Mouse (Mus musculus) thymus, adult 2 months (tissue): ENCODE measurements around the gene Gm47996. TPM values are rescaled to one million over a fixed set of nuclear protein-coding genes. Genes with fewer than 3 reads are reported as not detected.
"Not testable (repeated sequence)": the region's sequence is repeated elsewhere in the genome, so short reads cannot be mapped to it uniquely, and the experiment has no call there.

ENCODE experiments used
- DNase-seq: peaks from one replicate; pipeline ENCODE4 v3.0.0; 2021
- H3K27ac ChIP-seq: fragments of 200-500 bp; 2 replicates; pipeline ENCODE4 v1.5.1; 2012; ENCODE audit warnings: low read length, control low read depth; ENCODE audit not compliant: control insufficient read depth, insufficient read depth
- H3K27me3 ChIP-seq: fragments of 200-500 bp; 2 replicates; pipeline ENCODE4 v1.6.1; 2012; ENCODE audit warnings: mild to moderate bottlenecking, low read length, moderate library complexity, mixed read lengths; ENCODE audit not compliant: control insufficient read depth, insufficient read depth
- H3K36me3 ChIP-seq: fragments of 200-500 bp; 2 replicates; pipeline ENCODE4 v1.6.1; 2012; ENCODE audit warnings: mild to moderate bottlenecking, low read length, moderate library complexity; ENCODE audit not compliant: control insufficient read depth, insufficient read depth
- H3K4me1 ChIP-seq: fragments of 200-500 bp; replicated peaks from 2 replicates; pipeline ENCODE4 v1.6.1; 2012; ENCODE audit warnings: low read length; ENCODE audit not compliant: control insufficient read depth, insufficient read depth
- H3K4me3 ChIP-seq: fragments of 200-500 bp; 2 replicates; pipeline ENCODE4 v1.5.1; 2012; ENCODE audit warnings: mild to moderate bottlenecking, low read length, control low read depth, moderate library complexity; ENCODE audit not compliant: control insufficient read depth, insufficient read depth
- CTCF ChIP-seq: fragments of 200-500 bp; IDR thresholded peaks from 2 replicates; pipeline ENCODE4 v1.5.1; 2012; ENCODE audit warnings: mild to moderate bottlenecking, control low read depth, low read length, moderate library complexity, borderline replicate concordance; ENCODE audit not compliant: control insufficient read depth, poor library complexity, insufficient read depth; ENCODE audit errors: extremely low read depth
- POLR2A ChIP-seq: fragments of 200-500 bp; IDR thresholded peaks from 2 replicates; pipeline ENCODE4 v1.6.1; 2012; ENCODE audit warnings: mild to moderate bottlenecking, low read length, control low read depth, moderate library complexity; ENCODE audit not compliant: control insufficient read depth, poor library complexity, insufficient read depth; ENCODE audit errors: extremely low read depth
- WGBS: fragments of 180-500 bp; shearing (Covaris S2); methylation state at CpG from one replicate; pipeline ENCODE4 v1.1.7; 2018; 5-methylcytosine and 5-hydroxymethylcytosine counted together
- polyA plus RNA-seq: library from polyadenylated mRNA; depleted of rRNA; stranded (reverse); fragments of >200 nt; gene quantifications from 2 replicates; pipeline ENCODE4 v1.2.3, GENCODE M21; 2012; rRNA removed

The Gm47996 gene
- polyA plus RNA-seq = not detected in 2 replicates

DNA sequence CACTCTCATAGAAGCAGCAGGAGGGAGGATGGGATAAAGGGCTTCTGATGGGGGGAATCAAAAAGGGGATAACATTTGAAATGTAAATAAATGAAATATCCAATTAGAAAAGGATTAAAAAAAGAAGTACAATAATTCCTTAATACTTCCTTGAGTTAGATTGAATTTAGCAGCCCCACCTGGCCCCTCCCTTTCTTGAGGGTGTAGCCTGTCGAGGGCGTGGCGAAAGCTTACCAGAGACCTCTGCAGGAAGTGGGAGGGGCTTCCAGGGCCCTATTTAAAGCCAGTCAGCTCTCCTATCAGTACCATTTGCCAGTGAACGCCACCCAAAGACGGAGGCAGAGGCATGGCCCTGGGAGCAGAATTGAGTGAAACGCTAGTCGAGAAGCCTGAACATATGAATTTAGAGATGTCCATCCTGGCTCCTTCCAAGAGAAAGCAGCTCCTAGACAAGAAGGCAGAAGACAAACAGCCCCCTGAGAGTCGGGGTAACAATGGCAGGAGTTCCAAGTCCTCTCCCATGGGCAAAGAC is at the start of gene Gm47996:
TSS of gene Gm47996 (plus strand) at position 308 of the 532 bp plus-strand sequence.
- not testable (repeated sequence) for H3K4me3 ChIP-seq, H3K27ac ChIP-seq, DNase-seq, H3K36me3 ChIP-seq, H3K27me3 ChIP-seq, H3K4me1 ChIP-seq
- 97% methylated on average over 4 of the region's 8 CpGs for WGBS

DNA sequence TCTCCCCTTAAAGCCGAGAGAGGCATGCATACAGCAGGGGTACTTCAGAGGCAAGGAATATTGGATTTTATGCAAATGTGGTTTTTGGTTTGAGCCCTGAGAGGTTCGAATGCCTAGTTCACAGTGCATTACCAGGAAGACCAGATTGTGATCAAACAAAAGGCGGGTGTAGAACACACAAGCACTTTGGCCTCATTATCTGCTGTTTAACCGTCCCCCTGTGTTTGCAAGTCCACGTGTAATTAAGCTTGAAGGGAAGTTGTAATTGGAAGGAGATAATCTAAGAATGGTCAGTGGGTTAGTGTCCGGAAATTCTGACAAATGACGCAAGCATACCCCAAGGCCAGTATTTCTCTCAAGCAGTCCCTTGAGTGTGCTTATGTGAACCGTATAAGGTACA is 43.9 kb upstream of the Gm47996 start:
- no peaks in the 10 kb centered on the region for H3K36me3 ChIP-seq
- DNase-seq = no peak
- H3K27ac ChIP-seq = no peak overlapping the region
- peaks cover 9% of the 10 kb centered on the region for H3K4me1 ChIP-seq
- TF ChIP-seq POLR2A (no peak), CTCF (no peak)
- 78% methylated on average over 8 of the region's 8 CpGs for WGBS
- no peaks in the 10 kb centered on the region for H3K27me3 ChIP-seq
- no peak overlapping the region for H3K4me3 ChIP-seq

- Histone ChIP-seq H3K36me3 (no peaks in the 10 kb centered on the region), H3K27ac (no peak overlapping the region), H3K27me3 (no peaks in the 10 kb centered on the region), H3K4me3 (no peak overlapping the region), H3K4me1 (peaks cover 9% of the 10 kb centered on the region)
- DNase-seq = peak; percentile 11
- 24% methylated on average over 12 of the region's 12 CpGs for WGBS
- TF ChIP-seq CTCF (no peak), POLR2A (no peak)
Measured at GRCm38 (mm10) chr1:151167297-151168047, 42.5 kb upstream of the Gm47996 start.

DNA sequence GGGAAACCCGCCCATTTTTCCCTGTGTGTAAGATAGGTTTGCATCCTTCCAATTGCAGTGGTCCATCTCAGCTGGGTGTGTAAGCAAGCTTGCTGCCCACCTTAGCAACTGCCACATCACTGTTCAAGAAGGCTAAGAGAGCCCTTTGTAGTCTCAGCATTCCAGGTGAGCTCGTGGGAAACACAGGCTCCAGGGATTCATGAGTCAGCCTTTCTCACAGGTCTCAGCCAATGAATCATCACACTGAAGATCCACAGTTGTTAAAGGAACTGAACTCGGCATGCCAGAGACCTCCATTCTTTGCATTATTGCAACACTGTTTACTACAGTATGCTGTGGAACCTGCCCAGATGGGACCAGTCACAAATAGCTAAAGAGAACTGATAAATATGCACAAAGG is 41.3 kb upstream of the Gm47996 start:
- no peak overlapping the region for H3K27ac ChIP-seq
- no peaks in the 10 kb centered on the region for H3K36me3 ChIP-seq
- H3K4me3 ChIP-seq = no peak overlapping the region
- DNase-seq = no peak
- H3K4me1 ChIP-seq = peaks cover 9% of the 10 kb centered on the region
- whole genome bisulfite sequencing = 87% methylated on average over 3 of the region's 3 CpGs
- H3K27me3 ChIP-seq = no peaks in the 10 kb centered on the region
- TF ChIP-seq POLR2A = no peak
- TF ChIP-seq CTCF = no peak

DNA sequence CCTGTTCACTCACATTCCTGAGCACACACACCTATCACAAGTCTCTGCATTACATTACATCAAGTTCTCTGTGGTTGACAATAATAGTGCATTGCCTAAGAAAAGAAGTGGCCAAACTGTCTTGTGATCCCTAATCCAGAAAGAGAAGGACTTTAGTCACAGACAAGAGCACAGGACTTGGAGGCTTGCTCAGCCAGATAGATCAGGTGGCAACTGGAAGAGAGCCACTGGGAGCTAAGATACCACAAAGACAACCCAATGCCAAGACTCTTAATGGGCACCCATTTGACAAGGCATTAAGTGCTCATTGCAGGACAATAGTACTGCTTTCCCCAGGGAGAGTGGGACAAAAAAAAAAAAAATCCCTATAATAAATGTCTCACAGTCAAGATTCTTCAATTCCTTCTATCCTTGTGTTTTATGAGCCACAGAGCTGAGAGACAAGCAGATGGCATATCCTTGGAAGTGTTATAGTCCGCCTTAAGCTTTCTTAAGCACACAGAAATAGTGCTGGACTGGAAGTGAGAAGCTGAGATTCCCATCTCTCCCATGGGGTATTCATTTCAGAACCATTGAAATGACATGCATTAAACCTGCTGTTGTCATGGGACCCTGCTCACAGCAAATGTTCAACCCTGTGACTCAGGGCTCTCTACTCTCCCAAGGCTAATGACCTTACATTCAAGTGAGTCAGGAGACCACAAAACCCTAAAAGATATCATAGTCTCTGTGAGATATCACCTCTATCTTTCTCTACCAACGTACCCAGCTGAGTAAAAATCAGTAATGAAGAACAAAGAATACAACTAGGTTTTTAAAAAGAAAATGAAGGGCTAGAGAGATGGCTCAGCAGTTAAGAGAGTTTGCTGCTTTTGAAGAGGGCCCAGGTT is 38.1 kb upstream of the Gm47996 start:
- Histone ChIP-seq H3K27ac (no peak overlapping the region), H3K4me3 (no peak overlapping the region), H3K36me3 (no peaks in the 10 kb centered on the region), H3K27me3 (no peaks in the 10 kb centered on the region), H3K4me1 (peaks cover 9% of the 10 kb centered on the region)
- TF ChIP-seq CTCF (no peak), POLR2A (no peak)
- no peak for DNase-seq
- 74% methylated on average over 2 of the region's 2 CpGs for WGBS

- TF ChIP-seq POLR2A (no peak), CTCF (no peak)
- 19% methylated on average over 10 of the region's 10 CpGs for WGBS
- Histone ChIP-seq H3K27me3 (no peaks in the 10 kb centered on the region), H3K27ac (peak overlapping the region; percentile 32; the same call in 1 of the 2 replicates), H3K4me3 (peak overlapping the region; percentile 35), H3K4me1 (peaks cover 6% of the 10 kb centered on the region), H3K36me3 (no peaks in the 10 kb centered on the region)
- peak; percentile 30 for DNase-seq
Measured at GRCm38 (mm10) chr1:151177030-151177936, 32.6 kb upstream of the Gm47996 start.
